Mouse (Mus musculus) thymus, postnatal 14 days (tissue): Measurements from ENCODE around the gene Igf1r.

Experiments
- DNase-seq: peaks from one replicate; pipeline ENCODE4 v3.0.0; 2021

Igf1r gene

GRCm38 (mm10) chr7:67952777-67953700, at the start of gene Igf1r:
Gene Igf1r, plus strand, starts transcription at chr7:67952827.
- peak; percentile 62 for DNase-seq

- no peak for DNase-seq
These were observed 46.3 kb upstream of the Igf1r start for GRCm38 (mm10) chr7:67906358-67906757.

- DNase-seq = no peak
These were observed 44.7 kb upstream of the Igf1r start for GRCm38 (mm10) chr7:67907786-67908400.

- DNase-seq = no peak
These were observed 42.1 kb upstream of the Igf1r start for GRCm38 (mm10) chr7:67910528-67910927.

GRCm38 (mm10) chr7:67910947-67911346, 41.7 kb upstream of the Igf1r start:
- no peak for DNase-seq

- no peak for DNase-seq
These were observed 40.8 kb upstream of the Igf1r start for GRCm38 (mm10) chr7:67911841-67912240.

- no peak for DNase-seq
These were observed 35.7 kb upstream of the Igf1r start for GRCm38 (mm10) chr7:67916960-67917359.

- no peak for DNase-seq
These were observed 34.9 kb upstream of the Igf1r start for GRCm38 (mm10) chr7:67917753-67918152.

GRCm38 (mm10) chr7:67919467-67919866, 33.2 kb upstream of the Igf1r start:
- DNase-seq = no peak

- no peak for DNase-seq
These were observed 28.4 kb upstream of the Igf1r start for GRCm38 (mm10) chr7:67924215-67924614.

- DNase-seq = no peak
These were observed 22.5 kb upstream of the Igf1r start for GRCm38 (mm10) chr7:67930132-67930531.

- DNase-seq = no peak
These were observed 15.8 kb upstream of the Igf1r start for GRCm38 (mm10) chr7:67936801-67937200.

- no peak for DNase-seq
These were observed 8.8 kb upstream of the Igf1r start for GRCm38 (mm10) chr7:67943805-67944204.

GRCm38 (mm10) chr7:67946901-67947300, 5.7 kb upstream of the Igf1r start:
- no peak for DNase-seq

- DNase-seq = no peak
These were observed 2.2 kb upstream of the Igf1r start for GRCm38 (mm10) chr7:67950346-67950814.

GRCm38 (mm10) chr7:67950815-67951531, 1.7 kb upstream of the Igf1r start:
- DNase-seq = peak; percentile 89

GRCm38 (mm10) chr7:67951532-67952035, 1.0 kb upstream of the Igf1r start:
- peak; percentile 94 for DNase-seq

GRCm38 (mm10) chr7:67952036-67952681, 468 bp upstream of the Igf1r start:
- peak; percentile 70 for DNase-seq

- peak; percentile 25 for DNase-seq
These were observed 1.2 kb downstream of the Igf1r start for GRCm38 (mm10) chr7:67953764-67954242.

- no peak for DNase-seq
These were observed 2.1 kb downstream of the Igf1r start for GRCm38 (mm10) chr7:67954591-67955185.

- no peak for DNase-seq
These were observed 2.6 kb downstream of the Igf1r start for GRCm38 (mm10) chr7:67955276-67955675.

GRCm38 (mm10) chr7:67957376-67957775, 4.7 kb downstream of the Igf1r start:
- no peak for DNase-seq
